Mouse (Mus musculus) myocyte (in vitro differentiated cells): Measurements from ENCODE around the gene Cntfr. TPM values are rescaled to one million over a fixed set of nuclear protein-coding genes. Genes with fewer than 3 reads are reported as not detected.
"Not testable (repeated sequence)": the region's sequence is repeated elsewhere in the genome, so short reads cannot be mapped to it uniquely, and the experiment has no call there.

ENCODE experiments used
- H3K27me3 ChIP-seq: one replicate; pipeline ENCODE4 v1.6.1; 2011; ENCODE audit not compliant: control insufficient read depth, insufficient read depth, insufficient read length
- H3K36me3 ChIP-seq: one replicate; pipeline ENCODE4 v1.6.1; 2011; ENCODE audit not compliant: control insufficient read depth, insufficient read depth
- H3K4me2 ChIP-seq: one replicate; pipeline ENCODE4 v1.6.1; 2011; ENCODE audit warnings: low read depth, control low read depth
- H3K4me3 ChIP-seq: one replicate; pipeline ENCODE4 v1.5.1; 2011; ENCODE audit warnings: mild to moderate bottlenecking, control low read depth, moderate library complexity
- H3K79me2 ChIP-seq: one replicate; pipeline ENCODE4 v1.6.1; 2011; ENCODE audit not compliant: control insufficient read depth, insufficient read depth
- H3ac ChIP-seq: one replicate; pipeline ENCODE4 v1.6.1; 2011; ENCODE audit not compliant: control insufficient read depth, insufficient read length
- CEBPB ChIP-seq: IDR thresholded peaks from 2 replicates; pipeline ENCODE4 v1.6.1; 2011; ENCODE audit warnings: mild to moderate bottlenecking, moderate library complexity; ENCODE audit not compliant: poor library complexity, insufficient read depth, severe bottlenecking
- E2F4 ChIP-seq: IDR thresholded peaks from one replicate; pipeline ENCODE4 v1.6.1; 2011; ENCODE audit warnings: mild to moderate bottlenecking, control low read depth, moderate library complexity; ENCODE audit not compliant: insufficient read depth
- MAX ChIP-seq: IDR thresholded peaks from one replicate; pipeline ENCODE4 v1.6.1; 2011; ENCODE audit warnings: low read depth, mild to moderate bottlenecking, control low read depth
- MYOD1 ChIP-seq, 3 experiments: IDR thresholded peaks; one replicate each; pipeline ENCODE4 v1.6.1; 2011; ENCODE audit warnings: control low read depth in 2 of 3, low read depth in 2 of 3, mild to moderate bottlenecking in 2 of 3, moderate library complexity in 1 of 3; ENCODE audit not compliant: insufficient read length in 2 of 3, control insufficient read depth in 1 of 3
- MYOG ChIP-seq, 3 experiments: IDR thresholded peaks; one replicate each; pipeline ENCODE4 v1.6.1; 2011; ENCODE audit warnings: control low read depth in 2 of 3, low read depth in 2 of 3, mild to moderate bottlenecking in 2 of 3; ENCODE audit not compliant: insufficient read length in 2 of 3, control insufficient read depth in 1 of 3, insufficient read depth in 1 of 3
- POLR2A ChIP-seq: IDR thresholded peaks from one replicate; pipeline ENCODE4 v1.6.1; 2011; ENCODE audit warnings: low read depth, mild to moderate bottlenecking, control low read depth, moderate library complexity; ENCODE audit not compliant: insufficient read length
- POLR2AphosphoS2 ChIP-seq: IDR thresholded peaks from one replicate; pipeline ENCODE4 v1.6.1; 2011; ENCODE audit warnings: low read depth, control low read depth; ENCODE audit not compliant: insufficient read length
- REST ChIP-seq: IDR thresholded peaks from one replicate; pipeline ENCODE4 v1.6.1; 2011; ENCODE audit warnings: mild to moderate bottlenecking, control low read depth, moderate library complexity; ENCODE audit not compliant: insufficient read depth, insufficient read length
- SRF ChIP-seq: IDR thresholded peaks from one replicate; pipeline ENCODE4 v1.6.1; 2011; ENCODE audit warnings: low read depth; ENCODE audit not compliant: control insufficient read depth, insufficient read length
- TCF12 ChIP-seq: IDR thresholded peaks from one replicate; pipeline ENCODE4 v1.6.1; 2011; ENCODE audit warnings: mild to moderate bottlenecking, control low read depth; ENCODE audit not compliant: poor library complexity, insufficient read depth, severe bottlenecking
- TCF3 ChIP-seq: IDR thresholded peaks from one replicate; pipeline ENCODE4 v1.6.1; 2011; ENCODE audit warnings: low read depth, control low read depth; ENCODE audit not compliant: insufficient read length
- USF1 ChIP-seq: IDR thresholded peaks from one replicate; pipeline ENCODE4 v1.6.1; 2011; ENCODE audit warnings: low read depth, mild to moderate bottlenecking, control low read depth, moderate library complexity
- polyA plus RNA-seq: library from polyadenylated mRNA; unstranded; fragments of >200 nt; fragmentation: generic; extraction: Trizol; gene quantifications from one replicate; pipeline ENCODE4 v1.2.1, GENCODE M21; 2012; ENCODE audit warnings: missing spikeins

Gene Cntfr
- polyA plus RNA-seq, 1 experiment, result 0.06 TPM

DNA sequence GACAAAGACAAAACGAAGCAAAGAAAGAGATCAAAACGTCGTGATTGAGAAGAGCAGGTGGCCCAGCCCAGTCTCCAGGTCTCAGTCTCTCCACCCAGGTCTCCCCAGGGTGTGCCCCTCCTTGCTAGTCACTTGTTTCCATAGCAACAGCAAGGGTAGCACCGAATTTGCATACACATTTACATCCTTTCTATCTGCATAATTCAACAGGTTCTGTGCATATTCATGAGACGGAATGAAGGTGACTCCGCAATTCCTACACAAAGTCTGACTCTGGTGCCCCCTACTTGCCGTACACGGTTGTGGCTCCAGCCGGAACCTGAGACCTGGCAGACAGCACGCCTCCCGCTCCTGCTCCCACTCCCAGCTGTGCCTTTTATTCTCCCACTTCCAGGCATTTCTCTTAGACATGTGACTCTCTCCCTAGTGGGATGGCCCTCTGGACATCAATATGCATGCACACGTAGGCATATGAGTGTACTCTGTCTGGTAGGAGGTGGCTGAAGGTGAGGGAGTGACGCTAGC lies 10.2 kb upstream of the Cntfr start:
- Histone ChIP-seq H3K36me3 (no peaks in the 10 kb centered on the region), H3K4me2 (peak overlapping the region; percentile 52), H3K4me3 (no peak overlapping the region), H3K27me3 (peaks cover 12% of the 10 kb centered on the region), H3ac (no peak overlapping the region), H3K79me2 (no peaks in the 10 kb centered on the region)
- TF ChIP-seq MYOD1 (IDR thresholded peaks at IDR 0.05; ENCODE audit: control insufficient read depth in 1 of 3, insufficient read length in 2 of 3, low read depth in 2 of 3), result peak in 1 of 3 experiments; percentile 16
- TF ChIP-seq MAX, result no peak
- TF ChIP-seq REST, result no peak
- TF ChIP-seq MYOG (IDR thresholded peaks at IDR 0.05; ENCODE audit: control insufficient read depth in 1 of 3, insufficient read depth in 1 of 3, insufficient read length in 2 of 3, low read depth in 2 of 3), result no peak

DNA sequence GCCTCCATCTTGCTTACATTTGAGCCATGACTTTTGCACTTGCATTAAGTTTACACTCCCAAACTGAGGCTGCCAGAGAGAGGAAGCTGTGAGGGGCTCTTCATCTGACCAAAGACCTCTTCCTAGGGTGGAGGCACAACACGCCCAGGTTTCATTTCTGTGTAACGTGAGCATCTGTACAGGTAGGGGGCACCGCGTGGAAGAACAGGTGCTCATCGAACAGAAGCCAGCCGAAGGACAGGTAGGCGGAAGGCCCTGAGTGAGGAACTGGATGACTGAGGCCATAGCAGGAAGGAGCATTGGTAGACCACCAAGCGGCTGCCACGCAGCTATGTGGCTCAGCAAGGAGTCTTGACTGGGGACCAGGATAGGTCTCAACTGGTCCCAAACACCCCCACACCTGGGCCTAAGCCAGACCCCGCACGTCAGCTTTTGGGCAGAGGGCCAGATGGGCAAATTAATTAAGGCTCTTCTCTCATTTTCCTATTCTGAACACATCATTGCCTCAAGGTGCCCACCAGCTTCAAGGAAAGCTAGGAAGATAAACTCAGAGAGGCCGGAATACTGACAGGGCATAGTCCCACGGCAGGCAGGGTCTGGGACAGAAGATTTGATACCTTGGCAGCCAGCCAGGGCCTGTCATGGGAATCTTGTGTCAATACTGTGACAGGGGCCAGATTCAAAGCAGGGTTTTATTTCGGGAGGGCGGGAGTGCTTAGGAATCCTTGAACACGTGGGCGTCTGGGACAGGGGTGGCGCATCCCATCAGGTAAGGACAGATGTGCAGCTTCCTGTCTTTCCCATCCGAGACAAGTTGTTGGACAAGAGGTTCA lies 9.2 kb upstream of the Cntfr start:
- TF ChIP-seq REST, result no peak
- TF ChIP-seq TCF3, result no peak
- no peak for TF ChIP-seq E2F4
- no peak for TF ChIP-seq MYOG (IDR thresholded peaks at IDR 0.05; ENCODE audit: control insufficient read depth in 1 of 3, insufficient read depth in 1 of 3, insufficient read length in 2 of 3, low read depth in 2 of 3)
- no peak for TF ChIP-seq POLR2AphosphoS2
- TF ChIP-seq MAX, result no peak
- no peak for TF ChIP-seq POLR2A
- TF ChIP-seq CEBPB, result no peak
- no peak for TF ChIP-seq SRF
- TF ChIP-seq USF1, result no peak
- no peak for TF ChIP-seq MYOD1 (IDR thresholded peaks at IDR 0.05; ENCODE audit: control insufficient read depth in 1 of 3, insufficient read length in 2 of 3, low read depth in 2 of 3)
- TF ChIP-seq TCF12, result no peak
- peak overlapping the region; percentile 52 for H3K4me2 ChIP-seq
- peaks cover 12% of the 10 kb centered on the region for H3K27me3 ChIP-seq
- no peak overlapping the region for H3ac ChIP-seq
- no peaks in the 10 kb centered on the region for H3K79me2 ChIP-seq
- H3K4me3 ChIP-seq, result no peak overlapping the region
- H3K36me3 ChIP-seq, result no peaks in the 10 kb centered on the region

DNA sequence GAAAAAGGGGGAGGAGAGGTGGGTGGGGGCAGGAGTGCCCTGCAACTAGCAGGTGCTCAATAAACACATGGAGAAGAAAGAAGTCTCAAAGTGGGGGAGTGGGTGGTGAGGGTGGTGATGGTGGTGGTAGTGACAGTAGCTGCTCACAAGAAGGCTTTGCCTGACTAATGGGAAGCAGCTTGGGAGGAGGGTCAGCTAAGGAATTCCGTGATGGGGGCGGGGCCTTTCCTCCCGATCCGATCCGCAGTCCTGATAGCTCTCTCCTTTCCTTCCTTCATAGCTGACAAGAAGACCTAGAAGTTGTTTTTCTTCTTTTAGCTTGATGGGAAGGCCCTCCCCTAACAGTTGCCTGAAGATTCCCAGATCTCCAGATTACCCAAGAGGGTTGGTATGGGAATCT lies 7.8 kb upstream of the Cntfr start:
- Histone ChIP-seq H3ac (no peak overlapping the region), H3K36me3 (no peaks in the 10 kb centered on the region), H3K79me2 (no peaks in the 10 kb centered on the region), H3K27me3 (peaks cover 12% of the 10 kb centered on the region), H3K4me2 (no peak overlapping the region), H3K4me3 (no peak overlapping the region)
- no peak for TF ChIP-seq SRF
- TF ChIP-seq TCF3, result no peak
- TF ChIP-seq CEBPB, result no peak
- TF ChIP-seq E2F4, result no peak
- no peak for TF ChIP-seq MYOG (IDR thresholded peaks at IDR 0.05; ENCODE audit: control insufficient read depth in 1 of 3, insufficient read depth in 1 of 3, insufficient read length in 2 of 3, low read depth in 2 of 3)
- TF ChIP-seq POLR2A, result no peak
- no peak for TF ChIP-seq USF1
- no peak for TF ChIP-seq MAX
- TF ChIP-seq TCF12, result no peak
- no peak for TF ChIP-seq REST
- TF ChIP-seq MYOD1 (IDR thresholded peaks at IDR 0.05; ENCODE audit: control insufficient read depth in 1 of 3, insufficient read length in 2 of 3, low read depth in 2 of 3), result no peak
- TF ChIP-seq POLR2AphosphoS2, result no peak

DNA sequence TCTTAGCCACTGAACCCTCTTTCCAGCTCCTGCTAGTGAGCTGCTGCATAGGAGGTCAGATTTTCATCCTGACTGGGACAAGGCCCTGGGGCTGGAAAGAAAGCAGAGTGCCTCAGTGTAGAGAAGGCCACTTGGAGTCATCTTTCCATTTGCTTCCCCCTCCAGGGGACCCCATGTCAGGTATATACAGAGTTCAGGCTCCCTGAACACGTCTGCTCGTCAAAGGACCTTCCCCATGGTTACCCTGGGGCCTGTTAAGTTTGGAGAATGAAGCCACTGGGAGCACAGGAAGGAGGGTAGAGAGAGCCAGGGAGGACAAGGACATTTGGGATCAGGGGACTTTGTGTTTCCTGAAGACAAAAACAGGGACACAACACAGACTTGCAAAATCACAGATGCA lies 5.3 kb upstream of the Cntfr start:
- not testable (repeated sequence) for H3K79me2 ChIP-seq, H3K4me3 ChIP-seq, H3K4me2 ChIP-seq, H3K36me3 ChIP-seq, H3ac ChIP-seq
- peaks cover 15% of the 10 kb centered on the region for H3K27me3 ChIP-seq

DNA sequence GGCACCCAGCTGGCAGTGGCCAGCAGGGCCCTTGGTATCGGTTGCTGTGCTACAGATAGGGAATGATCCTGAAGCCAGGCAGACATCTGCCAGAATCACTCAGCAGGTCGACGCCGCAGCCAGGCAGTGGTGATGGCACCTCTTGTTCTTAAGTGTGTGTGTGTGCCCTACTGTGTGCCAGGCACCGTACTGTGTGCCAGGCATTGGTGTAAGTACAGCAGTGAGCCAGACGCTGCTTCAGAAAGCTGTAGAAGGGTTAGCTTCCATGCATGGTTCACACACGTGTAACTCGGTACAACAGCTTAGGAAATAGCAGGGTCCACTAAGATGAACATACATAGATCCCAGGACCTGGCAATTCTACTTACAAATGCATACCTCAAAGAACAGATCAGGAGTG lies 3.3 kb upstream of the Cntfr start:
- H3K79me2 ChIP-seq, H3K4me2 ChIP-seq, H3K4me3 ChIP-seq, H3K36me3 ChIP-seq, H3ac ChIP-seq: not testable (repeated sequence)
- H3K27me3 ChIP-seq, result peaks cover 15% of the 10 kb centered on the region

DNA sequence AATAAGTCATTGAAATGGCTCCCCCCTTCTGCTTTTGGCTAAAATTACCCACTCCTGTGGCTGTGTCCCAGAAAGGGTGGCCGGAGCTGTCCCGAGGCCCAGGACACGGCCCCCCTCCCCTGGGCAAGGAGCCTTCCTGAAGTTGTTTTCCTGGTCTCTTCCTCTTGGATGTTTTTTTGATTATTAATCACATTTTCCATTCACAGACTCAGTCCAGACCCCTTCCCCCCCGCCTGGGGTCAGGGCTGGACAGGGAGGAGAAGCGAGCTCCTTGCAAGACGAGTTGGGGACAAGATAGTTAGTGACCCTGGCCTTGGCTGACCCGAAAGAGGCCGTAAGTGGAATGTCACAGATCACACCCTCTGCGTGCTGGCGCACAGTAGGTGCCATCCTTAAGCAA lies 2.9 kb upstream of the Cntfr start, which contains the start of gene Il11ra1:
Gene Il11ra1, plus strand, starts transcription at position 207 of the 400 bp plus-strand sequence.
- peaks cover 12% of the 10 kb centered on the region for H3K27me3 ChIP-seq
- not testable (repeated sequence) for H3K4me3 ChIP-seq, H3ac ChIP-seq, H3K36me3 ChIP-seq, H3K79me2 ChIP-seq, H3K4me2 ChIP-seq

DNA sequence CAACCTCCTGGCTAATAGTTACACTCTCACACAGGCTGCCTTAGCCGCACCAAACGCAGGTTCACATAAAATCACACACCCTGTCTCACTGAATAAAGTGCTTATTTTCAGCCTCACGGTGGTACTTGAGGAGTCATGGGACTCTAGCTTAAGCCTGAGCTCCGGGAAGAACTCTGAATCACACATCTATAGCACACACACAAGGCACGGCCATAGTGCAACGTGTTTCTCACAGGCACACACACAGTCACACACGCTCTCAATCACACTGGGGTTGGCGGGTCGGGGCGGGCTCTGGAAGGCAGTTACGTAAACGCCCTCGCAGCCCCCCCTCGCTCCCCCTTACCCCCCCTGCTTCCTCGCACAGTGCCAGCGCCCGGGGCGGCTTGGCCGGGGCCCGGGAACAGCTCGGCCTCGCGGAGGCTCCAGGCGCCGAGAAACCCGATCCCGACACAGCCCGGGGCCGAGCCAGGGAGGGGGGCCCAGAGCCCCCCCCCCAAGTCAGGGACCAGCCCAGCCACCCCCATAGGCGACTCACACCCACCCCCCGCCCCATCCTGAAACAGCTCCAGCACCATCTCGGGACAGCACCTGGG lies 1.6 kb upstream of the Cntfr start:
- H3K79me2 ChIP-seq, H3ac ChIP-seq, H3K4me2 ChIP-seq, H3K4me3 ChIP-seq, H3K36me3 ChIP-seq, H3K27me3 ChIP-seq: not testable (repeated sequence)

DNA sequence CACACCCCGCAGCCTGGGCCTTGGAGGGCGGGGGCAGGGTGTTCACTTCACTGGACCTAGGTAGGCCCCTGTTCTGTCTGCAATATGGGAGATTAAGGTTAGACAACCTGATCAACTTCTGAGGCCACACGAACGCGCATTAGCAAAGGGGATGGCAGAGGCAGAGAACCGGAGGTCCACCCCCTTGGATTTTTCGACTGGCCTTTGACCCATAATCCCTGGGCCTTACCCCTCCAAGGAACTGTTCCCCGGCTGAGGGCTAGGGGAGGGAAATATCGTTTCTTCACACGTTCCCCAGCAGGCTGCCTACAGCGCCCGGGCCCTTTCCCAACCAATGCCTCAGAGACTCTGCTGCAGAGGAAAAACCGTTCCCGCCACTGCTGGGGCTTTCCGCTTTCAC lies 437 bp downstream of the Cntfr start:
- not testable (repeated sequence) for H3K27me3 ChIP-seq, H3ac ChIP-seq, H3K4me3 ChIP-seq, H3K79me2 ChIP-seq, H3K4me2 ChIP-seq, H3K36me3 ChIP-seq

DNA sequence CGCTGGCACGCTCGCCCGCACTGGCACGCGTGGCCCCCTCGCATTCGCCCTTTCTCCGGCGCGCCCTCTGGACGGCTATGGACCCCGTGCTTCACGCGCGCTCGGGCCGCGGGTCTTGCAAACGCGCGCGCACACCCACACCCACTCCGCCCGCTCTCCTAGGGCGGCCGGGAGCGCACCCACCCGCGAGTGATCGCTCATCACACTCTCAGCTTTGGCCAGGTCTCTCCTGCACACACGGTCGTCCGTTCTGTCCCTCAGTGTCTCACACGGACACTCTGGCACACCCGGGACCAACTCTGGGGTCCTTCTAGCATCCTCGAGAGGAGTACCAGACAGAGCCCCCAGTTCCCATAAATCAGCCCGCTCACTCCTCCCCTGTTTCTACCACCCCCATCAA lies 1.1 kb downstream of the Cntfr start:
- not testable (repeated sequence) for H3K79me2 ChIP-seq, H3K4me3 ChIP-seq, H3K36me3 ChIP-seq, H3K4me2 ChIP-seq, H3K27me3 ChIP-seq, H3ac ChIP-seq
